Mouse (Mus musculus) ES-Bruce4 (cell line): Measurements from ENCODE around the gene Dffb.

ENCODE experiments used
- CTCF ChIP-seq: IDR thresholded peaks from one replicate; pipeline ENCODE4 v1.8.1; 2011; ENCODE audit warnings: low read depth, low read length
- EP300 ChIP-seq: IDR thresholded peaks from 2 replicates; pipeline ENCODE4 v1.6.1; 2011; ENCODE audit warnings: low read depth, low read length; ENCODE audit not compliant: insufficient read depth

DNA sequence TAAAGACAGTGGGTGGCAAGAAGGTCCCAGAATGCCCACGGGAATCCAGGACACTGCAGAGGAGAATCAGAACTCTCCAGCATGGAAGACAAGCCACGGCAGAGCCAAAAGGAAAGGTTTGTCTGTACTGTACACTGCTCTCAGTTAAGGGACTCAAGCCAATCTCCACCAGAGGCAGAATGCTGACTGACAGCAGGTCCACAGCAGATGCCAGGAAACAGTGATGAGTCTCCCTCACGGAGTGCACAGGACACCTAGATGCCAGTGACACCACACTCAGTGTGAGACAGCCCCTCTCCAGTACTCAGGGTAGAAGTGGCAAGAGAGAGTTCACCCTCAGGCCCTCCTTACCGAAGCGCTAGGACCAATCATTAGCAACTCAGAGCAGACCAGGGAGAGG is 8.3 kb downstream of the Dffb start:
- TF ChIP-seq CTCF (no peak), EP300 (no peak)
